Mouse (Mus musculus) spleen, embryonic (tissue): ENCODE measurements at regions not wholly inside any gene's neighbourhood (a gene's known extent, or its start where the extent isn't known, plus 50 kb on each side); places are given as distances from the start of the nearest gene placed in this dataset.

Experiments
- CTCF ChIA-PET: fragments of 350-600 bp; sonication (Branson Sonifier 250); formaldehyde crosslinking; loops from one replicate; lab custom pipeline; 2022; lab: Charles Lee

- CTCF ChIA-PET, result no interaction called here
Measured at GRCm38 (mm10) chr8:11979056-11979455, 138.8 kb downstream of the Tex29 start.

GRCm38 (mm10) chr8:11981458-11981857 is 141.2 kb downstream of the Tex29 start:
- CTCF ChIA-PET, result no interaction called here

DNA sequence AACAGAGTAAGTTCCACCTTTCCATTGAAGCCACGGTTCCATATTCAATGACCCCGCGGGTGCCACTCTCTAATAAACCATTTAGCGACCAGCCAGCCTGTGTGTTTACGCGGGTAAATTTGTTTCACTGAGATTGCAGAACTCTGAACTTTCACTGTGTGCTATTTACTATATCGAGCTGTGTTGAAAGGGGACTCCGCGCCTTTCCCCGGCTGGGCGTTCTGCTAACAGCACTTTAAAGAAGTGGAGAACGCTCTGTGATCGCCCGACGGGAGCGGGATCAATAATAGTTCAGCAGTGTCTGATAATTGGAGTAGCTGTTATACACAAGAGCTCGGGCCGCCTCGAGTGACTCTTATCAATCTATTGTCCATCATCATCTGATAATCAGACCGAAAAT is 149.8 kb downstream of the Tex29 start:
- CTCF ChIA-PET, result no interaction called here

- CTCF ChIA-PET, result no interaction called here
Measured at GRCm38 (mm10) chr8:11999736-12000458, 159.6 kb downstream of the Tex29 start.

GRCm38 (mm10) chr8:12000459-12000789 is 160.2 kb downstream of the Tex29 start:
- CTCF ChIA-PET, result no interaction called here

GRCm38 (mm10) chr8:12004241-12004640 is 164.0 kb downstream of the Tex29 start:
- CTCF ChIA-PET, result no interaction called here

GRCm38 (mm10) chr8:12012769-12013168 is 172.5 kb downstream of the Tex29 start:
- CTCF ChIA-PET, result no interaction called here

GRCm38 (mm10) chr8:12017750-12018149 is 177.5 kb downstream of the Tex29 start:
- CTCF ChIA-PET, result no interaction called here

GRCm38 (mm10) chr8:12019272-12019671 is 179.0 kb downstream of the Tex29 start:
- CTCF ChIA-PET, result no interaction called here

DNA sequence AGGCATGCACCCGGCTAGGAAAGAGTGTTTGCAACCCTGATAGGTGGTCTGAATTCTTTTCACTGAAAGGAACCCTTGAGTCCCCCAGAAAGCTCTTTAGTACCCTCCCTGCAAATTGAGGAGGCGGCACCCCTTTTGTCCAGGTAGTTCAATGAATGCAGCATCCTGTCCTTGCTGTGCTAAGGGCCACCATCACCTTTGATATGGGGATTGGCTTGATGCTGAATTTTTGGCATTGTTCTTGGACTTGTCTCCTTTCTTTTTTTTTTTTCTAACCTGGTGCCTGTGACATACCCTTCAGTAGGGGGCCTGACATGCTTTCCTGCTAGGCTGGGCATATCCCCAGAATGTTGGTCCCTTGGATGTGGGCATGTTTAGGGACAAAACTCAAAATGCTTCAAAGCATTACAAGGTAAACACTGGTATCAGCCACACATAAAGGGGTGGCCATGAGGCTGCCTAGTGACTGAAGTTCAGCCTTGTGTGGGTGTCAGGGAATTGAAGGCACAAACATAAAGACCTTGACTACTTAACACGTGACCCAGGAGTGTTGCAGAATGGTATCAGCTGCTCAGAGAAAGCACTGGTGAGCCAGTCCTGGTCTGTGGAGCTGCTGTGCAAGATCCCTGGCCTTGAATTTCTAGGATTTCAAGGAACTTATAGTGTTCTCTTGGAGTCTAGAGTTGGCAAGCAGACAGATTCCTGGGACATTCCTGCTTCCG is 183.6 kb downstream of the Tex29 start:
- CTCF ChIA-PET, result no interaction called here

DNA sequence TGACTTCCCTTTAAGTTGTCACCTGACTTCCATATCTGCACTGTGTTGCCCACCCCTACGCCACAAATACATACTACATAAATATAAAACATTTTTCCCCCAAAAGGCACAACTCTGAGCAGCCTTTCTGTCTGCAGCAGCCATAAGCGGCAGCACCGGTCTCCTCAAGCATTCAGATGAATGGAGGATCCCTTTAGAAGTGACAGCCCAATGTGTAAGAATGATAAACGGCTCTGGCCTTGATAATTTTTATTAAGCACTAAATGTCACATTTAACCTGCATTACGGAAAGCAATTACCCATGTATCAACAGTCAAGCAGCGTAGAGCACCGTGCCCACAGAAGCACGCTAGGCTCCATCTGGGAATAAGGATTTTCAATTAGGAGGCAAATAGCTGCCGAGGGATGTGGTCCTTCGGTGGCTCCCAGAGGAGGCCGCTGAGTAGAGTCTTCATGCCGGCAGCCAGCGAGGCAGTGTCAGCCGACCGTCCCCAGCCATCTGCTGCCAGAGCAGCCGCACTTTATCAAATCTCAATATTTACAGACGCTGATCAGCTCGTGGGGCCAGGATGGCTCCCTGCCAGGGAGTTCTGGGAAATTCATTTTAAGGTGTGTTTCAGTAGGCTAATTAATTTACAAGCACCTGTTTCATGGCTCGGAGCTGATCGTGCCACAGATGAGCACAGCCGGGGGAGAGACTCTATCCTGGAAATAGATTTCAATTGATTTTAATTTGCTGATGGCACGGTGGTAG is 190.3 kb downstream of the Tex29 start:
- CTCF ChIA-PET, result no interaction called here

- CTCF ChIA-PET, result no interaction called here
Measured at GRCm38 (mm10) chr8:12031796-12032195, 191.5 kb downstream of the Tex29 start.

DNA sequence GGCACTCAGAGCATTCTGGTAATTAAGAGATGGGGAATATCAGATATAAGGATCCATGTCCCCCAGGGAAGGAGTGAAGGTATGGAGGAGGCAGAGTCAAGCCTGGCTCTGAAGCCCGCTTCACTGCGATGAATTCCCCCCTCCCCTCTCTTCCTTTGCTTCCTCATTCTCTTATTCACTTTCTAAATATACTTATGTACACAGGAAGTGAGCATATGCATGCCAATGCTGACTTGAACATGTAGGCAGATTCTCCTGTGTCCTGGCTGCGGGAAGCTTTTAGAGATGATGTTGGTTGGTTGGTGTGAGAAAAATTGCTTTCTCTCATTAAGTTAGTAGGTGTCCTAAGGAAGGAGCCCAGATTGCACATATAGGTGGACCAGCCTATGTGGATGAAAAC is 192.1 kb downstream of the Tex29 start:
- CTCF ChIA-PET, result no interaction called here

DNA sequence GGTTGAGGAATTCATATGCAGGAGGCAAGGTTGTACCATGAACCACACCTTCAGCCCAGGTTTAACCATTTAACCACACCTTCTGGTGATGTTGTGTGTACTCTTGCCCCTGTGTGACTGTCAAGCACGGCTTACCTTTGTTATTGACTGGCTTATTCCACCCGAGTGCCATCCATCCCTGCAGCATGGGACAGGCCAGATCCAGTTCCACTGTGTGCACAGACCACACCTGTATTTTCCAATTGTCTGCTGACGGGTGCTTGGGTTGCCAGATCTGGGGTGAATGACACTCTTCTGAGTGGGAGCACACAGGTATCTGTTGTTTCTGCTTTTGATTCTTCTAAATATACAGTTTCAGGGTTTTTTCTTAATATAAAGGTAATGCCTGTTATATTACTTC is 196.1 kb downstream of the Tex29 start:
- CTCF ChIA-PET, result no interaction called here

- CTCF ChIA-PET, result no interaction called here
Measured at GRCm38 (mm10) chr8:12040924-12041323, 200.7 kb downstream of the Tex29 start.

GRCm38 (mm10) chr8:12041662-12042061 is 201.4 kb downstream of the Tex29 start:
- CTCF ChIA-PET, result no interaction called here

DNA sequence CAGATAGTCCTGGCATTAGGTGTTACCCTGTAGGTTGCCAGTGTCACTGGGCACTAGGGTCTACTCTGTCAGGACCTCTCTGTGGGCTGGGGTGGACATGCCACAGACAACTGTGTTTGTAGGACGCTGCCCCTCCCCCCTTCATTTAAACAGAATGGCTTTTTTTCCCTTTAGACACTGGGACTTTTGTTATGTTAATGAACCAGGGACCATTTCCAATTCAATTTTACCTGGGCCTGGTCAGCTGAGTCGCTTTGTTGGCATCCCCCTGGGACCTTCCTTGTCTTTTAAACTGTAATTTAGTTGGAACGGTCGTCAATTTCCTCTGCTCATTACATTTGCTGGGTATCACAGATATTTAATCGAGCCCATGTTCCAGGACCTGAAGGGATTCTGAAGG is 210.6 kb downstream of the Tex29 start:
- CTCF ChIA-PET, result no interaction called here

DNA sequence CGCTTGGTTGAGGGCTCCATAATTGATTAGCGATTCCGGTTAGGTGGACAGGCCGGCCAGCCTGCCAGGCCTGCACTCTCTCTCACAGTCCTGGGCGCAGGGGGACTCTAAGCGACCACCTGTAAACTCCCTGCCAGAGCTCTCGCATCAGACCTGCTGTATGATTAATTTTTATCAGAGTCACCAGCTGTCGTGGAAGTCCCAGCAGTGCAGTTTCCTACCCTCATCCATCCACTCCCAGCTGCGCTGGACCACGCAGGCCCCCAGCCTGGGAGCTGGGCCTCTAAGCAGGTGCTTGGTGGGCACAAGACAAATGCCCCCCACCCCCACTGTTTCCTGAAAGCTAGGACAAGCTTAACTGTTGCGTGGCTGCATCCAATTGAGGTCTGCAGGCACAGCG is 211.1 kb downstream of the Tex29 start:
- CTCF ChIA-PET, result no interaction called here

- CTCF ChIA-PET, result no interaction called here
Measured at GRCm38 (mm10) chr8:12055931-12056330, 215.7 kb downstream of the Tex29 start.

- CTCF ChIA-PET, result no interaction called here
Measured at GRCm38 (mm10) chr8:12061237-12061636, 217.4 kb upstream of the A230072I06Rik start.

- CTCF ChIA-PET, result no interaction called here
Measured at GRCm38 (mm10) chr8:12062710-12063109, 215.9 kb upstream of the A230072I06Rik start.

- CTCF ChIA-PET, result no interaction called here
Measured at GRCm38 (mm10) chr8:12064664-12065063, 214.0 kb upstream of the A230072I06Rik start.

- CTCF ChIA-PET, result no interaction called here
Measured at GRCm38 (mm10) chr8:12066454-12066853, 212.2 kb upstream of the A230072I06Rik start.
